Mouse (Mus musculus): Measurements from ENCODE around the gene Akap7.

Akap7 gene

GRCm38 (mm10) chr10:25257466-25257865 lies 50.2 kb downstream of the Akap7 start:
- DNase-seq (ENCODE audit: low spot score in 2 of 2): no peak

GRCm38 (mm10) chr10:25253474-25253873 lies 54.2 kb downstream of the Akap7 start:
- no peak for DNase-seq (ENCODE audit: low spot score in 2 of 2)

- no peak for DNase-seq (ENCODE audit: low spot score in 2 of 2)
These were observed 54.7 kb downstream of the Akap7 start for GRCm38 (mm10) chr10:25253006-25253405.

GRCm38 (mm10) chr10:25250108-25250507 lies 57.6 kb downstream of the Akap7 start:
- DNase-seq (ENCODE audit: low spot score in 2 of 2): peak; percentile 20 to 52

- no peak for DNase-seq (ENCODE audit: low spot score in 2 of 2)
These were observed 61.5 kb downstream of the Akap7 start for GRCm38 (mm10) chr10:25246173-25246572.

GRCm38 (mm10) chr10:25239156-25239555 lies 68.5 kb downstream of the Akap7 start:
- no peak for DNase-seq (ENCODE audit: low spot score in 2 of 2)

GRCm38 (mm10) chr10:25234080-25234479 lies 73.6 kb downstream of the Akap7 start:
- DNase-seq (ENCODE audit: low spot score in 2 of 2): no peak

GRCm38 (mm10) chr10:25232700-25233099 lies 75.0 kb downstream of the Akap7 start:
- no peak for DNase-seq (ENCODE audit: low spot score in 2 of 2)

- no peak for DNase-seq (ENCODE audit: low spot score in 2 of 2)
These were observed 76.3 kb downstream of the Akap7 start for GRCm38 (mm10) chr10:25231358-25231757.

GRCm38 (mm10) chr10:25224371-25224770 lies 83.3 kb downstream of the Akap7 start:
- DNase-seq (ENCODE audit: low spot score in 2 of 2): no peak

- no peak for DNase-seq (ENCODE audit: low spot score in 2 of 2)
These were observed 86.9 kb downstream of the Akap7 start for GRCm38 (mm10) chr10:25220754-25221153.

- DNase-seq (ENCODE audit: low spot score in 2 of 2): no peak
These were observed 87.7 kb downstream of the Akap7 start for GRCm38 (mm10) chr10:25219901-25220495.

GRCm38 (mm10) chr10:25219220-25219628 lies 88.4 kb downstream of the Akap7 start:
- DNase-seq (ENCODE audit: low spot score in 2 of 2): peak in 1 of 2 experiments; percentile 31

- no peak for DNase-seq (ENCODE audit: low spot score in 2 of 2)
These were observed 88.9 kb downstream of the Akap7 start for GRCm38 (mm10) chr10:25218746-25219145.

GRCm38 (mm10) chr10:25215977-25216376 lies 91.7 kb downstream of the Akap7 start:
- DNase-seq (ENCODE audit: low spot score in 2 of 2): no peak

GRCm38 (mm10) chr10:25213716-25214115 lies 94.0 kb downstream of the Akap7 start:
- no peak for DNase-seq (ENCODE audit: low spot score in 2 of 2)

- no peak for DNase-seq (ENCODE audit: low spot score in 2 of 2)
These were observed 99.1 kb downstream of the Akap7 start for GRCm38 (mm10) chr10:25208619-25209018.

- DNase-seq (ENCODE audit: low spot score in 2 of 2): no peak
These were observed 99.8 kb downstream of the Akap7 start for GRCm38 (mm10) chr10:25207866-25208265.

- no peak for DNase-seq (ENCODE audit: low spot score in 2 of 2)
These were observed 107.0 kb downstream of the Akap7 start for GRCm38 (mm10) chr10:25200691-25201090.

- peak in 1 of 2 experiments; percentile 6 for DNase-seq (ENCODE audit: low spot score in 2 of 2)
These were observed 107.9 kb downstream of the Akap7 start for GRCm38 (mm10) chr10:25199510-25200353.

GRCm38 (mm10) chr10:25198575-25198974 lies 109.1 kb downstream of the Akap7 start:
- DNase-seq (ENCODE audit: low spot score in 2 of 2): no peak

GRCm38 (mm10) chr10:25198048-25198447 lies 109.6 kb downstream of the Akap7 start:
- DNase-seq (ENCODE audit: low spot score in 2 of 2): no peak

Measured in spleen, postnatal 14 days (tissue).